Mouse (Mus musculus): ENCODE measurements around the gene Chchd1. TPM values are rescaled to one million over a fixed set of nuclear protein-coding genes. Genes with fewer than 3 reads are reported as not detected.

The Chchd1 gene
- polyA plus RNA-seq (2014; fragmentation: Illumina TruSeq; extraction: RNeasy Lipid Tissue Mini Kit (QIAGEN cat#74804); ENCODE audit: low read depth, low replicate concordance), result 175 TPM

DNA sequence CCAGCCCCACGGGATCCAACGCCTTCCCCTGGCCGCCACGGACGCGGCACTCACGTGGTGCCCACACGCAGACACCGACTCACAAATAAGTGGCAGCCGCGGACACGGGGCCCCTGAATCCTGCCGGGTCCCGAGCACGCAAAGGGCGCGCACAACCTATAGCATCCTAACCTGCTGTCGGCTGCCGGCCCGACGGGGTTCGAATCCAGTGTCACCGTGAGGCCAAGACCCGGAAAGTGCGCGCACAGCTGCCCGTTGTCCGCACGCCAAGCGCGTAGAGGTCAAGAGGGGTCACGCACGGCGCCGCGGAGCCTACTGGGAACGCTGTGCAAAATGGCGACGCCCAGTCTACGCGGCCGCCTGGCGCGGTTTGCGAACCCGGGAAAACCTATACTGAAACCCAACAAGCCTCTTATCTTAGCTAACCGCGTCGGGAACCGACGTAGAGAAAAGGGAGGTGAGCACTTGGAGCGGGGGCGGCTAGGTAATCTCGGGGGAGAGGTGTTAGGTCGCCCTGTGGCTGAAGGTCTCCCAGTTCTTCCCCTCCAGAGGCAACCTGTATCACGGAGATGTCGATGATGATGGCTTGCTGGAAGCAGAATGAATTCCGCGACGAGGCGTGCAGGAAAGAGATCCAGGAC, at the start of gene Chchd1:
Chchd1 (plus strand) TSS at position 266 of the 641 bp plus-strand sequence.

GRCm38 (mm10) chr14:20656361-20656760, 46.4 kb upstream of the Chchd1 start, which contains the start of gene Myoz1:
TSS of gene Myoz1 (minus strand) at chr14:20656540.

DNA sequence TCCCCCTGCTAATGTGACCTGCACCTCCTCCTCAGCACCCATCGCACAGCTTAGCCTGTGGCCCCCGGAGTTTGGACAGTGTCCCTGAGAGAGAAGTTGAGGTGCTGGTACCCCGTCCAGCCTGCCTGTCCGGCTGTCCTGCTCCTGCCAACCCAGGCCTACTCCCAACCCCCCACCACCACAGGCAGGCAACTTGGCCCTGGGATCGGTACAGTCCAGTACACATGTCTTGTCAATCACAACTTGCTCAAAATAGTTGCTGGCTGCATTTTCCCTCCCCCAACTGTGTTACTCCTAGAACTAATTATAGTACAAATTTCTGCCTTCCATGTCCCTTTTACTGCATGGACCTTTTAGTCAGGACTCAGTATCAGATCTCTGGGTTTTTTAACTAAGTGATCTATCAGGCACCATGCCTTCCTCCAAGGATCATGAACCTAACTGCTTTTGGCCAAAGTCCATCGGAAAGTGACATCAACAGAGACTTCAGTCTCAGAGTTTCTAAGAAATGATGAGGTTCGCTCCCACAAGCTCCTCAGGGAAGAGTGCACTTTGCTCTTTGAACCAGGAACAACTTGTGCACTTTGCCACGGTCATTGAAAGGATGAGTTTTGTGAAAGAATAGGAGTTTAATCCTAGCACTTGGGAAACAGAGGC, 34.5 kb upstream of the Chchd1 start, which contains the start of gene Synpo2l:
Synpo2l (minus strand) TSS at position 201 of the 657 bp plus-strand sequence.

GRCm38 (mm10) chr14:20674064-20674833, 28.6 kb upstream of the Chchd1 start, which contains the start of gene Sec24c:
TSS of gene Sec24c (plus strand) at chr14:20674308.

GRCm38 (mm10) chr14:20694884-20695760, 7.7 kb upstream of the Chchd1 start, which contains the start of gene Fut11:
TSS of gene Fut11 (plus strand) at chr14:20694968.

GRCm38 (mm10) chr14:20707201-20708190, 4.7 kb downstream of the Chchd1 start, which contains the start of gene Zswim8:
TSS of gene Zswim8 (plus strand) at chr14:20707552.

DNA sequence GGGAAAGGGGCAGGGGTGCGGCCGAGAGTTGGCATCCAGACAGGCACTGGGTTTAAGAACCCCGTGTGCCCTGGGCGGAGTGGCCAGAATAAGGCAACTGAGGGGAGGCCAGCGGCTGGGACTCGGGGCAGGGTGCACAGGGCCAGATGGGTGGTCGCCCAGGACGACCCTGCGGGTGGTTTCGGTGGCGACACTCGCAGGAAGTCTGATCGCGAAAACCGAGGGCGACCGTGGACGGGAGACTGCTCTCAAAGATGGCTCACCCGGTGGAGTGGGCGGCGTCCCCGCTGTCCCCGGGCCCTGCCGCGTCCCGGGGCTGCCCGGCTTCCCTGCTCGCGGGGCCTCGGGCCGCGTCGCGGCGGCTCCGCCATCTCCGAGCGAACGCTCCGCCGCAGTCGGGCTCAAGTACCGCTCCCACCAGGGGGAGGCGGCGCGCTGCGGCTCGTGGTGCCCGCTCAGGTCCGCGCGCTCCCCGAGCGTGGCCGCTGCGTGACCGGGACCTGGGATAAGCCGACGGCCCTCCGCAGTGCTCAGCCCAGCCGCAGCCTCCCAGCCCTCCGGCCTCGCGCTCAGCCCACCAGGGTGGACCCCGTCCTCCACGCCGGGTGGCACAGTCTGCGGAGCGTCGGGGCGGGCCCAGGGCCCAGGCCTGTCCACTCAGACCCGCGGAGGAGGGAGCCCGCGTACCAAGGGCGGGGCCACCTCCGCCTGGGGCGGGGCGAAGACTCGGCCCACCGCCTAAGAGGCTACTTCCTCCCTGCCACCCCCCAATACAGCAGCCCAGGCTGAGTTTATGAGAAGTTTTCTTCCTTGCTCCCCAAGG, 31.4 kb downstream of the Chchd1 start, which contains the start of gene Ndst2:
Ndst2 (minus strand) TSS at position 611 of the 823 bp plus-strand sequence.

Other genes with a start within 250 kb of the Chchd1 start
- 68.7 TPM for gene Anxa7, start 222.9 kb upstream of the Chchd1 start, polyA plus RNA-seq (2014; fragmentation: Illumina TruSeq; extraction: RNeasy Lipid Tissue Mini Kit (QIAGEN cat#74804); ENCODE audit: low read depth, low replicate concordance)
- gene Mss51, start 206.1 kb upstream of the Chchd1 start, polyA plus RNA-seq (2014; fragmentation: Illumina TruSeq; extraction: RNeasy Lipid Tissue Mini Kit (QIAGEN cat#74804); ENCODE audit: low read depth, low replicate concordance), result 0.24 TPM
- gene Ppp3cb, start 156.4 kb upstream of the Chchd1 start, polyA plus RNA-seq (2014; fragmentation: Illumina TruSeq; extraction: RNeasy Lipid Tissue Mini Kit (QIAGEN cat#74804); ENCODE audit: low read depth, low replicate concordance), result 66.4 TPM
- 17.6 TPM for gene Usp54, start 61.9 kb upstream of the Chchd1 start, polyA plus RNA-seq (2014; fragmentation: Illumina TruSeq; extraction: RNeasy Lipid Tissue Mini Kit (QIAGEN cat#74804); ENCODE audit: low read depth, low replicate concordance)
- 0.97 TPM for gene Myoz1, start 46.5 kb upstream of the Chchd1 start, polyA plus RNA-seq (2014; fragmentation: Illumina TruSeq; extraction: RNeasy Lipid Tissue Mini Kit (QIAGEN cat#74804); ENCODE audit: low read depth, low replicate concordance)
- 71.9 TPM for gene Synpo2l, start 34.7 kb upstream of the Chchd1 start, polyA plus RNA-seq (2014; fragmentation: Illumina TruSeq; extraction: RNeasy Lipid Tissue Mini Kit (QIAGEN cat#74804); ENCODE audit: low read depth, low replicate concordance)
- gene Sec24c, start 28.7 kb upstream of the Chchd1 start, polyA plus RNA-seq (2014; fragmentation: Illumina TruSeq; extraction: RNeasy Lipid Tissue Mini Kit (QIAGEN cat#74804); ENCODE audit: low read depth, low replicate concordance), result 79.6 TPM
- 6.8 TPM for gene Fut11, start 8.0 kb upstream of the Chchd1 start, polyA plus RNA-seq (2014; fragmentation: Illumina TruSeq; extraction: RNeasy Lipid Tissue Mini Kit (QIAGEN cat#74804); ENCODE audit: low read depth, low replicate concordance)
- gene Zswim8, start 4.5 kb downstream of the Chchd1 start, polyA plus RNA-seq (2014; fragmentation: Illumina TruSeq; extraction: RNeasy Lipid Tissue Mini Kit (QIAGEN cat#74804); ENCODE audit: low read depth, low replicate concordance), result 44.9 TPM
- 13.7 TPM for gene Ndst2, start 31.6 kb downstream of the Chchd1 start, polyA plus RNA-seq (2014; fragmentation: Illumina TruSeq; extraction: RNeasy Lipid Tissue Mini Kit (QIAGEN cat#74804); ENCODE audit: low read depth, low replicate concordance)
- 46.3 TPM for gene Camk2g, start 91.1 kb downstream of the Chchd1 start, polyA plus RNA-seq (2014; fragmentation: Illumina TruSeq; extraction: RNeasy Lipid Tissue Mini Kit (QIAGEN cat#74804); ENCODE audit: low read depth, low replicate concordance)
- gene Plau, start 133.7 kb downstream of the Chchd1 start, polyA plus RNA-seq (2014; fragmentation: Illumina TruSeq; extraction: RNeasy Lipid Tissue Mini Kit (QIAGEN cat#74804); ENCODE audit: low read depth, low replicate concordance), result 2.6 TPM
- gene Vcl, start 226.4 kb downstream of the Chchd1 start, polyA plus RNA-seq (2014; fragmentation: Illumina TruSeq; extraction: RNeasy Lipid Tissue Mini Kit (QIAGEN cat#74804); ENCODE audit: low read depth, low replicate concordance), result 79.5 TPM

Measured in heart, adult 10 weeks (tissue).